15 mouse cellular contexts compared by ENCODE assay signal in genomic region chr2:139207649-139208048, GRCm38 (mm10).
"Had no signal": no experiment of that assay in that cellular context is flagged by ENCODE, and none has a peak within 500 bp of the region (broad histone marks: within the 10 kb centered on the region; RNA-seq: fewer than 3 reads in every experiment).

No protein-coding gene starts in this region.

- H3K27me3 ChIP-seq: limb, embryonic 12.5 days; liver, embryonic 13.5 days; midbrain, embryonic 12.5 days; neural tube, embryonic 15.5 days had no signal

- H3K27ac ChIP-seq: left cerebral cortex, adult 2 months; limb, embryonic 12.5 days; liver, embryonic 13.5 days; midbrain, embryonic 12.5 days; neural tube, embryonic 15.5 days had no signal

- H3K4me1 ChIP-seq: liver, embryonic 13.5 days; midbrain, embryonic 12.5 days; neural tube, embryonic 15.5 days had no signal

- H3K9ac ChIP-seq: limb, embryonic 12.5 days; liver, embryonic 13.5 days; midbrain, embryonic 12.5 days; neural tube, embryonic 15.5 days had no signal

- H3K4me2 ChIP-seq: limb, embryonic 12.5 days; liver, embryonic 13.5 days; midbrain, embryonic 12.5 days; neural tube, embryonic 15.5 days had no signal

- H3K36me3 ChIP-seq: limb, embryonic 12.5 days; liver, embryonic 13.5 days; midbrain, embryonic 12.5 days; neural tube, embryonic 15.5 days had no signal

- DNase-seq: kidney, adult 18-20 months; kidney, postnatal 10 days; kidney, postnatal 4 days; liver; liver, embryonic 13.5 days; lung, adult 18-20 months; right cerebral cortex, postnatal 4 days; spleen, adult 18-20 months; thymus, adult 2 months; thymus, postnatal 25 days had no signal

- H3K9me3 ChIP-seq: limb, embryonic 12.5 days; liver, embryonic 13.5 days; midbrain, embryonic 12.5 days; neural tube, embryonic 15.5 days had no signal

- H3K4me3 ChIP-seq: left cerebral cortex, adult 2 months; limb, embryonic 12.5 days; liver, embryonic 13.5 days; midbrain, embryonic 12.5 days; myocyte; neural tube, embryonic 15.5 days had no signal
